Mouse (Mus musculus): ENCODE measurements at regions not wholly inside any gene's neighbourhood (a gene's known extent, or its start where the extent isn't known, plus 50 kb on each side); places are given as distances from the start of the nearest gene placed in this dataset.

GRCm38 (mm10) chr4:105610917-105611316 is 178.8 kb upstream of the Gm12728 start:
- no peak for ATAC-seq (ENCODE audit: insufficient number of reproducible peaks, low FRiP score, low TSS enrichment)

DNA sequence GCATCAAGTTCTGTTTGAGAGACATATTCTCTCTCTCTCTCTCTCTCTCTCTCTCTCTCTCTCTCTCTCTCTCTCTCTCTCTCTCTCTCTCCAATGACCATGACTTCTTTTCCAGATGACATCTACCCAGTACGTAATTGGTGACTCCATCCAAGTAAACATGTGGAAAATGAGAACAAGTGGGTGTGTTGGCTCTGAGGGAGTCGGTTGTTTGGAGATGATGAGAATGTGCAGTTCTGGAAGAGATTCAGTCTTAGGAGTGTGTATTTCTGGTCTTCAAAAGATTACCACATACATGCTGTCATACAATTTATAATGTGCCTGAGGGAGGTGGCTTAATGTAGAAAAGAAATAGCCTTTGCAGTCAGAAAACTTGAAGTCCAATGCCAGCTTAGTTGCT is 175.3 kb upstream of the Gm12728 start:
- no peak for ATAC-seq (ENCODE audit: insufficient number of reproducible peaks, low FRiP score, low TSS enrichment)

- no peak for ATAC-seq (ENCODE audit: insufficient number of reproducible peaks, low FRiP score, low TSS enrichment)
Observed at GRCm38 (mm10) chr4:105626371-105627320, 163.0 kb upstream of the Gm12728 start.

DNA sequence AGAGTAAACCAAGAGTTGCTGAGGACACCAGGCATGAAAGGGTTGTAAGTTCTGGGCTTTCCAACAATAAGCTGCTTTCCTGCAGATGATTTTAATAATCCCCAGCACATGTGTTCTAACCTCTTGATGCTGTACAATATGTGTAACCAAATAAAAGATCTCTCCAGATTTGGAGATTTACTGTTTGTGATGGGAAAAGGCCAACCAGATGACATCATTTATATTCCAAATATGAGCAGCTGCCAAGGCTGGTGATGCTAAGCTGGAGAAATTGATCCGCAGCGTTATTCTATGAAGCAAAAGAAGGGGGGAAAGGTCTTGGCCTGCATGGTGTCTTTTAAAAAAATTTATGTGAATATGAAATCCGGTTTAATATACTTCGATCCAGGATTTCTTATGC is 160.1 kb upstream of the Gm12728 start:
- no peak for ATAC-seq (ENCODE audit: insufficient number of reproducible peaks, low FRiP score, low TSS enrichment)

DNA sequence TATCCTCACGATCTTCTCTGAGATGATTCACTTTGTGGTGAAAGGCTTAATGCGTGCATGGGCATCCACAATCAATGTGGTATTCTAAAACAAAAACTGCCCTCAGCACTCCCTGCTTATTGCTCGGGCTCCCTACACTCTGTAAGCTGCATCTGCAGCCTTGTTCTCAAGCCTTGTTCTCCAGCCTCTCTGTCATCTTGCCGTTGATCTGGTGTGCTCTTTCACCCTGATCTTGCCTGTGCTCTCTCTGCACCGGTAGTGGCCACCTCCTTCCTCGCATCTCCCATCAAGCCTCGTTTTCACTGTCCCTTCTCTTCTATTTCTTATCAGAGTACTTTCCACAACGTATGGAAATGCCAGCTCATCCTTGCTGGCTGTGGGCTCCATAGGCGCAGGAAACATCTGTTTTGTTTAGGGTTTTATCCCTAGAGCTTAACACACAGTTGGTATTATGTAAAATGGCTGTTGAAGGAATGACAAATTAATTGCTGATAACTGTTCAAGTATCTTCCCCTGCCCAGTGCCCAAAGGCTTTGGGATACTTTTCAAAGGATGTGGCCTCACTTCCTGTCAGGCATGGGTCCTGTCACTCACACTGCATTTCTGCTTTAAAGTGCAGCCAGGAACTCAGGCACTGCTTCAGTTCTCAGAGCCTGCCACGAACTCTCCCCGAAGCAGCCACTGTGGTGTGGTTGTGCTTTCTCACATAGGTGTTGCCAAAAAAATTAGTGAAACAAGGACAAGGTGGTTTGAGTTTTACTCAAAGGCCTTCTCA is 158.9 kb upstream of the Gm12728 start:
- ATAC-seq (ENCODE audit: insufficient number of reproducible peaks, low FRiP score, low TSS enrichment): no peak

DNA sequence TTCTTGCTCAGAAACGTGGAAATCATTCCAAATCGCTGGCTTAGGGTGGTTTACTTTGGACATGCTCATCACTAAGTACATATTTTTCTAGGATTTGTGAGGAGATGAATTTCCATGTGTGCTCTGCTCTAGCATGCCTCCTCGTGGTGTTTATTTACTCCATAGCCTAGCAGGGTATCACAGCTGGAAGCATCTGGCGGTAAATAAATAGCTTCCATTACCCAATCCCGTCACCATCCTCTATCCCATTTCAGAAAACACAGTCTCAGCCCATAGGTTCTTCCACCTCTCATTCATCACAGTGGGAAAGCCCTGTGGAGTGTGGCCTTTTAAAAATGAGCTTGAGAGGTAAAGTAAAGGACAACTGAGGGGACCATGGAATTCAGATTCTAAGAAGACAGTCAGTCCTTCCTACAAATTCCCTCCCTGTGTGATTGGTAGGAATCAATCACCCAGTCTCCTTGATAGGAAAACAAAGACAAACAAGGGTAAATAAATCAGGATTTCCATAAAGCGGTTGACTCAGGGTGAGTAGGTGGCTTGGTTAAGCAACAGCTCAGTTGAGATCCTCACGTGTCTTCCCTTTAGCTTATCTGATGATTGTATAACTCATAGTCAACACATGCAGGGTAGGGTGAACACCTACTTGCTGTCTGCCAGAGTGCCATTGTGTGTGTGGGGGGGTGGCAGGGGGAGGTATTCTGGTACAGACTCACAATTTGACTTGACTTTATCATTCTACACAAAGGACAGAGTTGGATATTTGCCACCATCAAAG is 156.9 kb upstream of the Gm12728 start:
- no peak for ATAC-seq (ENCODE audit: insufficient number of reproducible peaks, low FRiP score, low TSS enrichment)

GRCm38 (mm10) chr4:105633789-105634188 is 155.9 kb upstream of the Gm12728 start:
- no peak for ATAC-seq (ENCODE audit: insufficient number of reproducible peaks, low FRiP score, low TSS enrichment)

DNA sequence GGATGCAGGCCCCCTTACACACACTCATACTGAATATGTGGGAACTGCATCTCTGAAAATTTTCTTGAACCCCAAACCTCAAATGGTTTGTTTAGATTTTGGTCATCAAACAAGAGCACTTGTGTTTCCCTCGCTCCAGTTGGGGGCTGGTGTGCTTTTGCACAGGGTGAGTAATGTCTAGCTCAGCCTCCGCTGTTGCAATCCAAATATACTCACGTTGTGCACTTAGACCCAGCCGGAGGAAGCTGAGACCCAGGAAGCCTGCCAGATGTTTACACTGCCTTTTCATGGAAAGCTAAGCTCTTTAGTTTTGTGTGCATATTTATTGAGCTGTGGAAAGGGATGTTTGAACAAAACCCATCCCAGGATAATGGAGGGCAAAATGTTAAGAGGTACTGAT is 148.9 kb upstream of the Gm12728 start:
- ATAC-seq (ENCODE audit: insufficient number of reproducible peaks, low FRiP score, low TSS enrichment): no peak

GRCm38 (mm10) chr4:105641582-105641981 is 148.1 kb upstream of the Gm12728 start:
- no peak for ATAC-seq (ENCODE audit: insufficient number of reproducible peaks, low FRiP score, low TSS enrichment)

DNA sequence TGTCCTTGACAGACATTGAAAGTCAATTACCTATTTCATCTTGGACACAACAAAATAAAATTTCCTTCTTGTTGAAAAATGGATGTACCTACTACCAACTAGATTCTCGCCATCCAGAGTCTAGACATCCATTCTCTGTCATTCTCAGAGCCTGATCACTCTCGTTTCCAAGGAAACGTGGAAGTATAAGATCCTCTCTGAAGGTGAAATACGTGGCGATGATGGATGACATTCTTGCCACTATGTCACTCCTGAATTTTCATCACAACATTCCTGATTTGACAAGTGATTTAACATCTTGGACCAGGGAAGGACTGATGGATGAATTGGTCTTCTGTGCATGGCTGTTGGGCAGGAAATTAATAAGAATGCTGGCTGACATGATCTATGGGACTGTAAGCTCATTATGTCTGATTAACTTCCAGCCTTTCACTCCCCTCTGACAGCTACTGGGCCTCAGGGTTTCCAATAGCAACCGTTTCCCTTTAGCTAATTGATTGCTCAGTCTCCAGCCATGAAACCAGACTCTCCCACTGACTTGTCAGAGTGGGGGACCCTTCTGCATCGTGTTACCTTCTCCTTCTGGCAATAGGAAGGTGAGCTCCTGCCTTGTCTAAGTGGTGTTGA is 140.7 kb upstream of the Gm12728 start:
- no peak for ATAC-seq (ENCODE audit: insufficient number of reproducible peaks, low FRiP score, low TSS enrichment)

DNA sequence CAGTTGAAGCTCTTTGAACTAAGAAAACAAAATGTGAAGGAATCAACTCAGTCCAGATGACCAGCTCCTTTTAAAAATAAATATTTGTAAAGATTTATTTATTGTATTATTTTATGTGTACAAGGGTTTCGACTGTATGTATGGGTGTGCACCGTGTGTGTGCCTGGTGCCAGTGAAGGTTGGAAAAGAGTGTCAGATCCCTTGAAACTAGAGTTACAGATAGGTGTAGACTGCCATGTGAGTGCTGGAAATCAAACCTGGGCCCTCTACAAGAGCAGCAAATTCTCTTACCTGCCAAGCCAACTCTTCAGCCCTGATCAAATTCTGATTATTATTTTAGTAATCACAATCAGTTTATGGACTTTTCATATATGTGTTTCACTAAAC is 140.2 kb upstream of the Gm12728 start:
- no peak for ATAC-seq (ENCODE audit: insufficient number of reproducible peaks, low FRiP score, low TSS enrichment)

- 0 out of 2 replicates have a peak, but pooled peaks have one; percentile 31 for ATAC-seq (ENCODE audit: insufficient number of reproducible peaks, low FRiP score, low TSS enrichment)
Observed at GRCm38 (mm10) chr4:105656071-105656655, 133.5 kb upstream of the Gm12728 start.

DNA sequence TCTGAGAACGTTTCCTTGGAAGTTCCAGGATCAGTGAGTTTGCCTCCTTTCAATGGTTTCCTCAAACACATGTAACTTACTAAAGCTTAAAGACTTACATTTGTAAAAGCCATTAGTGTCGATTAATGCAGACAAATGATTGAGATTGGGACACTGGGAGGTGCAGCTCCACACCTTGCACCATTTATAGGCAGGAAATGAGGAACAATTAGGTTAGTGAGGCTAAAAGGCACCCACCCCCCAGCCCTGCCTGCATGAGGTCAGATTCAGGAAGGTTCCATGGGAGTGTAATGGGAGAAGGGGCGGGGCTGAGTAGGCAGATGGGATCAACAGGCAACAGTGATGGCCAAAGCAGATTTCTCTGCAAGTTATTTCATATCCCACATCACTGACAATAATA is 131.1 kb upstream of the Gm12728 start:
- no peak for ATAC-seq (ENCODE audit: insufficient number of reproducible peaks, low FRiP score, low TSS enrichment)

- ATAC-seq (ENCODE audit: insufficient number of reproducible peaks, low FRiP score, low TSS enrichment): no peak
Observed at GRCm38 (mm10) chr4:105676690-105677089, 113.0 kb upstream of the Gm12728 start.

GRCm38 (mm10) chr4:105690716-105691115 is 99.0 kb upstream of the Gm12728 start:
- no peak for ATAC-seq (ENCODE audit: insufficient number of reproducible peaks, low FRiP score, low TSS enrichment)

DNA sequence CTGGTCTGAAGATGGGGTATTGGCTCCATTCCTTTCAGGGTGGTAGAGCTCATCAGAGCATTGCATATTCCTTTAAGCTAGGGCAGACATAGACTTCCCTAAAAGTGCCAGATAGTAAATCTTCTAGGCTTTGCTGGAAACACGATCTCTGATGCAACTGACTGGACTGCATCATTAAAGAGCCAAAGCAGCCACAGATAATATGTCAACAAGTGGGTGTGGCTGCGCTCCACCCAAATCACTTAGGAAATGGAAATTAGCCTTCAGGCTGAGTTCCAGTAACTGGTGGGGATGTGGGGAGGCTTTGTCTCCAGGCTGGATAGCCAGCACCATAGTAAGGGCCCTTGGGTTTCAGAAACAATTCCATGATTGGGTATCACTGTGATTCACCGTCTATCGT is 97.3 kb upstream of the Gm12728 start:
- ATAC-seq (ENCODE audit: insufficient number of reproducible peaks, low FRiP score, low TSS enrichment): no peak

DNA sequence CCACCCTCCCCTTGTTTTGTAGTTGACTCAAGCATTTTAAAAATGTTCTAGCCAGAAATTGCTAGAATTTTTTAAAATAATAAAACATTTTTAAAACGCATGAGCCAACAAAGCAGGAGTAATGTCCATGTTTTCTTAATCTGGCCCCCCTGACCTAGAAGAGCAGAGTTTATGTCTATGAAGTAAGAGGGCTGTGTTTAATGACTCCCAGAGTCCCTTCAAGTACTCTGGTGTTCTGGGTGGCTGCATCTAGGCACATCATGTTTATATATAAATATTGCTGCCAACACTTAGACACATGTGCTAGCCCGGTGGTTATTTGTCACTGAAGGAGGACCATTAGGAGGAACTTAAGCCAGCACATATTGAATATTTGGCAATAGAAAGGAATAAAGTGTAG is 93.8 kb upstream of the Gm12728 start:
- no peak for ATAC-seq (ENCODE audit: insufficient number of reproducible peaks, low FRiP score, low TSS enrichment)

- no peak for ATAC-seq (ENCODE audit: insufficient number of reproducible peaks, low FRiP score, low TSS enrichment)
Observed at GRCm38 (mm10) chr4:105697123-105697522, 92.5 kb upstream of the Gm12728 start.

DNA sequence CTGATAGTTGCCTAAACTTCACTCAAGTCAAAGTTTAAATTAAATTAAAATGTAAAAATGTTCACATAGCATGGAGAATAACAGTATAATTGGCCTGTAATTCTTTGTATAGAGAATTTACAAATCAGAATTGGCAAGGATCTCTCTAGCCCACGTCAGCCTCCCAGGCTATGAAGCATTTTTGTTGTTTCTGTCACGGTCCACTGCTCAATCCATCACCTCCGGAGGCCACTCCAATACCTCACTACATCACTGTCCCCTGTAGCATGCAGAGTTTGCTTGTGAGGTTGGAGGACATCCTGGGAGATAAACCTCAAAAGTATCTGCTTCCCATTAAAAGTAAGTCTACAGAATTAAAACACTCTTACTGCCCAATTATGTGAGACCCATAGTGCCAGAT is 87.6 kb upstream of the Gm12728 start:
- ATAC-seq (ENCODE audit: insufficient number of reproducible peaks, low FRiP score, low TSS enrichment): no peak

- ATAC-seq (ENCODE audit: insufficient number of reproducible peaks, low FRiP score, low TSS enrichment): no peak
Observed at GRCm38 (mm10) chr4:105703408-105703807, 86.3 kb upstream of the Gm12728 start.
